Mouse (Mus musculus) forebrain, embryonic 14.5 days (tissue): ENCODE data around the gene Nupl1. TPM values are rescaled to one million over a fixed set of nuclear protein-coding genes. Genes with fewer than 3 reads are reported as not detected.

Source experiments
- ATAC-seq: fragments of 200-750 bp; cut with Nextera tagmentation; 2 replicates; pipeline ENCODE4 v1.8.0; 2017; ENCODE audit warnings: mild to moderate bottlenecking, moderate library complexity
- DNase-seq: peaks from one replicate; pipeline ENCODE4 v3.0.0-alpha.2; 2015; ENCODE audit warnings: low spot score
- H3K27ac ChIP-seq: fragments of 300-500 bp; sonication (generic); 2 replicates; pipeline ENCODE4 v1.5.1; 2014; ENCODE audit warnings: low read depth, mild to moderate bottlenecking, control low read depth, low read length, moderate library complexity
- H3K27me3 ChIP-seq: fragments of 300-500 bp; sonication (generic); replicated peaks from 2 replicates; pipeline ENCODE4 v1.6.1; 2014; ENCODE audit warnings: low read length, control low read depth, mixed read lengths; ENCODE audit not compliant: control insufficient read depth, insufficient read depth
- H3K36me3 ChIP-seq: fragments of 300-500 bp; sonication (generic); 2 replicates; pipeline ENCODE4 v1.6.1; 2014; ENCODE audit warnings: low read length, control low read depth; ENCODE audit not compliant: control insufficient read depth, insufficient read depth
- H3K4me1 ChIP-seq: fragments of 300-500 bp; sonication (generic); 2 replicates; pipeline ENCODE4 v1.6.1; 2014; ENCODE audit warnings: antibody characterized with exemption, low read length, control low read depth; ENCODE audit not compliant: control insufficient read depth, insufficient read depth
- H3K4me2 ChIP-seq: fragments of 300-500 bp; sonication (generic); 2 replicates; pipeline ENCODE4 v1.6.1; 2014; ENCODE audit warnings: mild to moderate bottlenecking, control low read depth, low read length
- H3K4me3 ChIP-seq: fragments of 300-500 bp; sonication (generic); 2 replicates; pipeline ENCODE4 v1.5.1; 2014; ENCODE audit warnings: low read depth, low read length, control low read depth
- H3K9ac ChIP-seq: fragments of 300-500 bp; sonication (generic); 2 replicates; pipeline ENCODE4 v1.6.1; 2014; ENCODE audit warnings: mild to moderate bottlenecking, low read length, control low read depth, moderate library complexity
- H3K9me3 ChIP-seq: fragments of 300-500 bp; sonication (generic); replicated peaks from 2 replicates; pipeline ENCODE4 v1.6.1; 2016; ENCODE audit warnings: low read length, control low read depth, mixed read lengths; ENCODE audit not compliant: control insufficient read depth
- WGBS: fragments of 180-500 bp; shearing (Covaris S2); extraction: QIAGEN DNeasy Blood & Tissue Kit; methylation state at CpG from one replicate; pipeline ENCODE4 v1.1.7; 2014; 5-methylcytosine and 5-hydroxymethylcytosine counted together
- polyA plus RNA-seq: library from polyadenylated mRNA; unstranded; fragments of >200 nt; fragmentation: Nextera tagmentation; extraction: Ambion mirVana; gene quantifications from 2 replicates; pipeline ENCODE4 v1.2.1, GENCODE M21; 2014

The Nupl1 gene
- not detected in 2 replicates for polyA plus RNA-seq

DNA sequence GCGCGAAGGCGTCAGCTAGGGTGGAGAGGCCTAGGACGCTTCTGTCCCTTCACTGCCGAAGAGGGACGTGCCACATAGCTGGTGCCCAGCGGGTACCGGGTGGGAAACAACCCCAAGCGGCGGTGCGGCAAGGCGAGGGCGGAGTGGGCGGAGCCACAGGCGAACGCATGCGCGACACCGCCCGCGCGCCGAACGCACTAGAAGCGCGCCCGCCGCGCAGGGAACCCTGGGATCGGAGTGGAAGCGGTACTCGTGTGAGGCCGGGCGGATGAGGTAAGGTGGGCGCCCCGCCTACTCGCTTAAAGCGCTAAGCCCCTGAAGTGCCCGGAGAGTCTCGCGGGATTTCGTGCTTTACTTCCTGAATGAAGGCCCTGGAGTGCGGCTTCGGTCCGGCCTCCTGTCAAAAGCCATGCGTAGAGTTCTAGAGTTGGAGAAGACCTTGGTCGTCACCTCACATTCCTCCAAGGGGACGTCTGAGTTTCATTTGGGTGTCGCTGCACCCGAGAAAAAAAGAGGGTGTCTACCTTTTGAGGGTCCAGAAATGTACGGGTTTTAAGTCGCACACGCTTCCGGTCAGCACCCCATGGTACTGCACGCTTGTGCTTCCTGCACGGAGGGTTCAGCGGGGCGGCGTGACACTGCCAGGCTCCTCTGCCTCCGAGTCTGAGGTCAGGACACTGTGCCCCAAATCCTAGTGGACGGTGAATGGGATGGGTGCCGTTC is at the start of gene Nupl1, which contains the start of gene Gm49336:
Gene Nupl1 (minus strand): TSS at position 151 of the 723 bp plus-strand sequence.
Gene Gm49336 (minus strand): TSS at position 227 of the 723 bp plus-strand sequence.
- Histone ChIP-seq H3K4me1 (peaks cover 11% of the 10 kb centered on the region; the same call in 1 of the 2 replicates), H3K9ac (peak within 1 kb of the TSS; percentile 96), H3K27ac (peak within 1 kb of the TSS; percentile 92), H3K27me3 (no peaks in the 10 kb centered on the region), H3K9me3 (no peaks in the 10 kb centered on the region), H3K4me3 (peak within 1 kb of the TSS; percentile 90), H3K4me2 (peak within 1 kb of the TSS; percentile 92), H3K36me3 (no peaks in the 10 kb centered on the region)
- ATAC-seq (peak; percentile 100), DNase-seq (peak; percentile 100)
- under 1% methylated on average over 62 of the region's 62 CpGs for WGBS

- Histone ChIP-seq H3K4me2 (peak overlapping the region; percentile 12; the same call in 1 of the 2 replicates), H3K9me3 (no peaks in the 10 kb centered on the region), H3K27ac (peak overlapping the region; percentile 55; the same call in 1 of the 2 replicates), H3K36me3 (peaks cover 22% of the 10 kb centered on the region), H3K4me1 (peaks cover 15% of the 10 kb centered on the region), H3K4me3 (no peak overlapping the region), H3K9ac (peak overlapping the region; percentile 29), H3K27me3 (no peaks in the 10 kb centered on the region)
- WGBS = 2% methylated on average over 6 of the region's 6 CpGs
- DNase-seq = peak; percentile 79
- ATAC-seq = peak; percentile 74
These were observed 49.8 kb upstream of the Nupl1 start for GRCm38 (mm10) chr14:60301024-60301423.

GRCm38 (mm10) chr14:60300224-60300991 is 49.2 kb upstream of the Nupl1 start:
- H3K36me3 ChIP-seq = peaks cover 22% of the 10 kb centered on the region
- no peak overlapping the region for H3K4me2 ChIP-seq
- ATAC-seq (peak; percentile 55), DNase-seq (peak; percentile 69)
- no peaks in the 10 kb centered on the region for H3K27me3 ChIP-seq
- H3K4me1 ChIP-seq = peaks cover 15% of the 10 kb centered on the region
- no peak overlapping the region for H3K4me3 ChIP-seq
- H3K9me3 ChIP-seq = no peaks in the 10 kb centered on the region
- 26% methylated on average over 14 of the region's 14 CpGs for WGBS
- peak overlapping the region; percentile 67 for H3K27ac ChIP-seq
- no peak overlapping the region for H3K9ac ChIP-seq

DNA sequence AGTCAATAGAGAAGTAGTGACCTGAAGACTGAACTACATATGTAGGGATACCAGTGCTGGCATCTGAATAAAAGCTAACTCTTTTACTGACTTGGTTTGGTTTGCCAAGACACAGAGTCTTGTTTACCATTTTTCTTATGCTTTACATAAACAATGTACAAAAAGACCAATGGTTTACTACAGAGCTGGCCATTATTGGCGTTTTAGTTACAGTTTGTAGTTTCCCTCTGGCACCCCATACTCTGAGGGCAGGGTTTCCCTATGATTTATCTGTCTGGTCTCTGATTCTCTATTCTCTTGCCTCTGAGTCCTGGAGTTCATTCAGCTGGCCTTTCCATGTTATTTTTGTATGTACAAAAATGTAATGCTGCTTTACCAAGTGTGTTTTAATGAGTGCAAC is 44.3 kb upstream of the Nupl1 start:
- Histone ChIP-seq H3K9me3 (no peaks in the 10 kb centered on the region), H3K9ac (no peak overlapping the region), H3K36me3 (peaks cover 38% of the 10 kb centered on the region), H3K4me2 (no peak overlapping the region), H3K4me1 (peaks cover 5% of the 10 kb centered on the region; the same call in 1 of the 2 replicates), H3K27ac (no peak overlapping the region), H3K4me3 (no peak overlapping the region), H3K27me3 (no peaks in the 10 kb centered on the region)
- DNase-seq (no peak), ATAC-seq (no peak)
- 83% methylated on average over 1 of the region's 1 CpGs for WGBS

DNA sequence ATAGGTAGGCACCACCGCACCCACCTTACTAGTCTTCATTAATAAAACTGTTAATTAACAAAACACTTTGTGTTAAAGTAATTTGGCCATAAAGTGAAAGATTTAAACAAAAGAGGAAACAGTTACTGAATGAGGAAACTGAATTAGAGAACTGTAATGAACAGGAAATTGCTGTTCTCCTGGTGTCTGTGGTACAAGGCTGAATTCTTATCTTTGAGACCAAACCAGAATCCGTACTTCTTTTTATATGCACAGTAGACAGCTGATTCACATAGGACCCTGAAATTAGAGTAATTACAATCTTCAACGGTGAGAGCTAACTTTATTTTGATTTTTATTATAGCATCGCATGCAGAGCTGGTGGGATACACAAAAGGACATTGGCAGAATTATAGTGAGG is 39.1 kb upstream of the Nupl1 start:
- DNase-seq (no peak), ATAC-seq (no peak)
- Histone ChIP-seq H3K36me3 (peaks cover 35% of the 10 kb centered on the region), H3K4me1 (no peaks in the 10 kb centered on the region), H3K9ac (no peak overlapping the region), H3K27me3 (no peaks in the 10 kb centered on the region), H3K4me3 (no peak overlapping the region), H3K9me3 (no peaks in the 10 kb centered on the region), H3K27ac (no peak overlapping the region), H3K4me2 (no peak overlapping the region)
- 84% methylated on average over 4 of the region's 4 CpGs for WGBS

DNA sequence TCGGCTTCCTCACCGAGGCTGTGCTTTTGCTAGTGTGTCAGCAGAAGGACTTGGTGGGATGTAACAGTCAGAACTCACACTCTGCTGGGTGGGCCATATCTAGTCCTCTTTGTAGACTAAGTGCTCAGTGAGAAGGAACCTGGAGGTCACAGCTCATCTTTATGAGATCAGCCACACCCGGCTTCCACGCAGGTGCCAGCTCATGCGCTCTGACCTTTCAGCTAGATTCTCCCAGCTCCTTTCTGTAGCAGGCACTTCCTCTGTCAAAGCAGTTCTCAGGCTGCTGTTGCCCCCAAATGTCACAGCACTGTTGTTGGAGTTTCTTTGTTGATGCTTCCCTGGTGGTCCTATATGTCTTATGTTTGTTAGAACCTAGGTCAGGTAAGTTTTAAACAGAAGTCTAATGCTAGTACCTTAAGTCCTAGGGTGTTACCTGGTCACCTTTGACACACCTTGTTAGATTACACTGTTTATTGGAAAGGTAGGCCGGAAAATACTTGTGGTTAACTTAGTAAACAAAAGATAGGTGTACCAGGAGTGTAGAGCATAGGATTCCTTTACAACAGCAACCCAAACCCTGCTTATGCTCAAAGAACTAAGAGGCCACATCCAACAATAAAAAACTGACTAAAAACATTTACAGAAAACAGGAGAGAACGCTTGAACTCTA is 35.1 kb upstream of the Nupl1 start:
- H3K9ac ChIP-seq = no peak overlapping the region
- peaks cover 19% of the 10 kb centered on the region; the same call in 1 of the 2 replicates for H3K36me3 ChIP-seq
- ATAC-seq (no peak), DNase-seq (no peak)
- H3K9me3 ChIP-seq = no peaks in the 10 kb centered on the region
- H3K4me1 ChIP-seq = no peaks in the 10 kb centered on the region
- H3K27me3 ChIP-seq = no peaks in the 10 kb centered on the region
- H3K4me3 ChIP-seq = no peak overlapping the region
- H3K4me2 ChIP-seq = no peak overlapping the region
- 92% methylated on average over 7 of the region's 7 CpGs for WGBS
- no peak overlapping the region for H3K27ac ChIP-seq

DNA sequence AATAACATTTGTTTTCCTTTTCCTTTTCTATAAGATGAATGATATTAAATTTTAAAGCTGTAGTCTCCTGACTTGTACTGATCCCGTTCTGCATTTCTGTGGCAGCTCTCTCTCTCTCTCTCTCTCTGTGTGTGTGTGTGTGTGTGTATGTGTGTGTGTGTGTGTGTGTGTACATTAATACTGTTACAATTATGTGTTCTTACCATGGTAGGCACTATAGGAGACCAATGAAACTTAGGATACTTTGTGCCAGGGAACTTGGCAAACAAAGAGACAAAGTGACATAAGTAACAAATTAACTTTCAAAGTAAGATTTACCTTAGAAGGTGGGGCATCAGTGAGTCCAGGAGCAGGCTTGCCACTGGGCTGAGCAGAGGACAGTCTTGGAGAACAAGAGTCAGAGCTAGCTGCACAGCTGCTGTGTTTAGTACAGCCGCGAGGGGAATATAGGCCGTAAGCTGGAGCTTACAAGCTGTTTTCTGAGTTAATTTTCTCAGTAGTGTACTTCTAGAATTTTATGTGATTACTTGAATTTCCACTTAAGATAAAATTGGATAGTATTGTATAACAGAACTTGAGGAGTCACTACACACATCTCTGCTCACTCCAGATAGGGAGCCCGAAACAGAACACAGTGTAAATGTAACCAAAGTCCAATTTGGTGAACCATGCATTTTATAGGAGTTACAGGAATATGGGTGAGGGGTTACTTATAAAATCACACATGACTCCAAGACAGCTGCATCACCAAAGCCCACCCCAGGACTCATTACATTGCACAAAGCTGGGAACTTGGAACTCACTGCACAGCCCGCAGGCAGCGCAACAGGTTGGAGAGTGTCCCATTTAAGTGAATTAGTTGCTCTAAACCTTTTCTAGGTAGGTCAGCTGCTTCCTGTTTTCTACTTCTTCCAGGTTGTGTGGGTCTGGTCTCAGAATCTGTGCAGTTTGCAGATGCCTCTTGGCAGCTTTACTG is 24.4 kb upstream of the Nupl1 start:
- no peak overlapping the region for H3K9ac ChIP-seq
- ATAC-seq (no peak), DNase-seq (no peak)
- H3K27me3 ChIP-seq = no peaks in the 10 kb centered on the region
- H3K27ac ChIP-seq = no peak overlapping the region
- H3K4me1 ChIP-seq = no peaks in the 10 kb centered on the region; the same call in 1 of the 2 replicates
- no peaks in the 10 kb centered on the region for H3K9me3 ChIP-seq
- H3K4me2 ChIP-seq = no peak overlapping the region
- peaks cover 7% of the 10 kb centered on the region for H3K36me3 ChIP-seq
- no peak overlapping the region for H3K4me3 ChIP-seq
- 96% methylated on average over 7 of the region's 7 CpGs for WGBS

DNA sequence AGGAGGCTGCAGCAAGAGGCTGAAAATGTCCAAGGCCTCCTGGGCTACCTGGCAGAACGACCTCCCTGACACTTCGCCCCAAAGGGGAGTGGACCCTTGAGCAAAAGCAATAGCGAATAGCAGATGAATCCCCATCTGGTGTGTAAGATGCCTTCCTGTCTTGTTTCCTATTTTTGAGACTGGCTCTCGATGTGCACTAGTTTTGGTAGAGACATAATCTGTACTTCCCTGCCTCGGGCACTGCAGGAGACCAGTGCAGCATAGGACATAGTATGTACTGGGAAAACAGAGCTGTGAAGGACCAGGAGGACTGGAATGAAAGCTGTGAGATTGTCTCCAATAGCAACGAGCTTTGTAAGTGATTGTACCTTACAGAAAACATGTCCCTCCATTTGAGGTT is 22.1 kb upstream of the Nupl1 start:
- Histone ChIP-seq H3K36me3 (peaks cover 9% of the 10 kb centered on the region), H3K27ac (no peak overlapping the region), H3K4me1 (no peaks in the 10 kb centered on the region), H3K9me3 (no peaks in the 10 kb centered on the region), H3K4me3 (no peak overlapping the region), H3K9ac (no peak overlapping the region), H3K27me3 (no peaks in the 10 kb centered on the region), H3K4me2 (no peak overlapping the region)
- WGBS = 84% methylated on average over 6 of the region's 6 CpGs
- DNase-seq = no peak
- ATAC-seq = no peak
